Mouse (Mus musculus) intestine, embryonic 16.5 days (tissue): ENCODE data around the gene Pck2. TPM values are rescaled to one million over a fixed set of nuclear protein-coding genes. Genes with fewer than 3 reads are reported as not detected.

ENCODE experiments used
- polyA plus RNA-seq: library from polyadenylated mRNA; unstranded; fragments of >200 nt; fragmentation: Nextera tagmentation; extraction: Ambion mirVana; gene quantifications from 2 replicates; pipeline ENCODE4 v1.2.1, GENCODE M21; 2015

Gene Pck2
- polyA plus RNA-seq, 1 experiment from 2014 or later: 51.8 TPM

Other genes with a start within 250 kb of the Pck2 start
- 165 and 167 TPM in 2 replicates for gene Dhrs4, start 61.5 kb upstream of the Pck2 start, polyA plus RNA-seq
- gene Carmil3, start 49.6 kb upstream of the Pck2 start, polyA plus RNA-seq: 1.0 TPM in 2 replicates
- gene Cpne6, start 29.8 kb upstream of the Pck2 start, polyA plus RNA-seq: 0.61 TPM in 2 replicates
- gene Nrl, start 15.3 kb upstream of the Pck2 start, polyA plus RNA-seq: not detected in 2 replicates
- gene Dcaf11, start 19.7 kb downstream of the Pck2 start, polyA plus RNA-seq: 102 and 104 TPM in 2 replicates
- gene A730061H03Rik, start 20.1 kb downstream of the Pck2 start, polyA plus RNA-seq: 2.0 and 2.2 TPM in 2 replicates
- 0.18 and 0.28 TPM in 2 replicates for gene Fitm1, start 35.4 kb downstream of the Pck2 start, polyA plus RNA-seq
- gene Psme1, start 37.9 kb downstream of the Pck2 start, polyA plus RNA-seq: 217 and 224 TPM in 2 replicates
- gene Emc9, start 45.0 kb downstream of the Pck2 start, polyA plus RNA-seq: 14.0 and 15.6 TPM in 2 replicates
- gene Psme2, start 50.8 kb downstream of the Pck2 start, polyA plus RNA-seq: 347 and 368 TPM in 2 replicates
- gene Rnf31, start 51.4 kb downstream of the Pck2 start, polyA plus RNA-seq: 19.0 and 19.8 TPM in 2 replicates
- gene Irf9, start 63.3 kb downstream of the Pck2 start, polyA plus RNA-seq: 11.6 and 12.9 TPM in 2 replicates
- gene Rec8, start 77.8 kb downstream of the Pck2 start, polyA plus RNA-seq: 13.1 and 13.9 TPM in 2 replicates
- gene Ipo4, start 95.7 kb downstream of the Pck2 start, polyA plus RNA-seq: 65.5 and 71.1 TPM in 2 replicates
- gene Gm49378, start 97.6 kb downstream of the Pck2 start, polyA plus RNA-seq: 0.53 and 0.70 TPM in 2 replicates
- gene Tm9sf1, start 103.5 kb downstream of the Pck2 start, polyA plus RNA-seq: 131 and 133 TPM in 2 replicates
- 1.0 and 1.3 TPM in 2 replicates for gene Tssk4, start 109.9 kb downstream of the Pck2 start, polyA plus RNA-seq
- gene Mdp1, start 120.2 kb downstream of the Pck2 start, polyA plus RNA-seq: 65.6 and 70.7 TPM in 2 replicates
- gene Gmpr2, start 131.7 kb downstream of the Pck2 start, polyA plus RNA-seq: 52.3 and 58.4 TPM in 2 replicates
- 464 and 495 TPM in 2 replicates for gene Nedd8, start 131.9 kb downstream of the Pck2 start, polyA plus RNA-seq
- 32.6 and 37.1 TPM in 2 replicates for gene Tinf2, start 141.6 kb downstream of the Pck2 start, polyA plus RNA-seq
- 0.75 and 1.4 TPM in 2 replicates for gene Tgm1, start 173.7 kb downstream of the Pck2 start, polyA plus RNA-seq
- 36.9 and 37.5 TPM in 2 replicates for gene Rabggta, start 182.0 kb downstream of the Pck2 start, polyA plus RNA-seq
- gene Dhrs1, start 205.4 kb downstream of the Pck2 start, polyA plus RNA-seq: 151 and 173 TPM in 2 replicates
- gene Nop9, start 205.4 kb downstream of the Pck2 start, polyA plus RNA-seq: 28.3 and 33.6 TPM in 2 replicates
- 118 and 152 TPM in 2 replicates for gene Cideb, start 218.2 kb downstream of the Pck2 start, polyA plus RNA-seq
- gene Ltb4r2, start 221.2 kb downstream of the Pck2 start, polyA plus RNA-seq: 0.35 and 0.82 TPM in 2 replicates
- gene Ltb4r1, start 225.7 kb downstream of the Pck2 start, polyA plus RNA-seq: 1.0 and 1.1 TPM in 2 replicates
- gene Adcy4, start 243.8 kb downstream of the Pck2 start, polyA plus RNA-seq: 6.5 and 6.6 TPM in 2 replicates
- 51.2 and 55.8 TPM in 2 replicates for gene Ripk3, start 248.6 kb downstream of the Pck2 start, polyA plus RNA-seq